In the genomic region with DNA sequence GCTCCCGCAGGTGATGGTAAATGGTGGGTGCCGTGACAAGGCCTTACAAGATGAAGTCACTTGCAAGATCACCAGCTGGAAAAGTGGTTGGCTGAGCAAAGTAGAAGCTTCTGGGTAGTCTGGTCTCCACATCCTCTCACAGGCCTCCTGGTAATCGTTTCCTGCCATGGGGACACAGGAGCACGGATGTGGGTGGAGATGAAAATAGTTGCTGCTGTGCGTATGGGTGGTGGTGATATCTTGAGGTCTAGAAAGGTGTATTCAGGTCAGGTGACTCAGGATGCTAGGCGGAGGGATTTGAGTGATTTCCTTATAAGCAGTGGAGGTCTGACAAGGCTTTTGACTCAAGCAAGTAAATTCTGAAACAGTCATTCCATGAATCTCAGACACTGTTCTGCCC, we compare ENCODE assay signal across 15 mouse cellular contexts. TPM values are rescaled to one million over a fixed set of nuclear protein-coding genes. Genes with fewer than 3 reads are reported as not detected.
"Had no signal": no experiment of that assay in that cellular context is flagged by ENCODE, and none has a peak within 500 bp of the region (broad histone marks: within the 10 kb centered on the region; RNA-seq: fewer than 3 reads in every experiment).

No protein-coding gene starts in this region.

- H3K9ac ChIP-seq: limb, embryonic 13.5 days; liver, embryonic 14.5 days; stomach, embryonic 15.5 days had no signal

- DNase-seq: kidney, adult 11 months; kidney, postnatal 10 days; kidney, postnatal 4 days; left cerebral cortex, postnatal 4 days; lung, adult 18-20 months; lung, postnatal 36 days; right cerebral cortex, postnatal 14 days had no signal

- H3K4me1 ChIP-seq: limb, embryonic 13.5 days; stomach, embryonic 15.5 days had no signal

- H3K27ac ChIP-seq: limb, embryonic 13.5 days; liver, embryonic 14.5 days; stomach, embryonic 15.5 days had no signal

- H3K9me3 ChIP-seq: limb, embryonic 13.5 days; stomach, embryonic 15.5 days had no signal

- H3K4me2 ChIP-seq: limb, embryonic 13.5 days; midbrain, embryonic 11.5 days; stomach, embryonic 15.5 days had no signal

- ATAC-seq: midbrain, embryonic 16.5 days had no signal

- H3K36me3 ChIP-seq: stomach, embryonic 15.5 days had no signal

- H3K4me3 ChIP-seq: limb, embryonic 13.5 days; stomach, embryonic 15.5 days had no signal

- H3K27me3 ChIP-seq: limb, embryonic 13.5 days; stomach, embryonic 15.5 days had no signal

RNA-seq across cellular contexts. Expression of a gene that starts 18.4 kb away (rescaled TPM):
- total RNA-seq: liver, adult 2 months; megakaryocyte, adult 5-6 weeks had no signal
- polyA plus RNA-seq: spleen, adult 2 months had no signal
